18 mouse cellular contexts compared by ENCODE assay signal in the genomic region with DNA sequence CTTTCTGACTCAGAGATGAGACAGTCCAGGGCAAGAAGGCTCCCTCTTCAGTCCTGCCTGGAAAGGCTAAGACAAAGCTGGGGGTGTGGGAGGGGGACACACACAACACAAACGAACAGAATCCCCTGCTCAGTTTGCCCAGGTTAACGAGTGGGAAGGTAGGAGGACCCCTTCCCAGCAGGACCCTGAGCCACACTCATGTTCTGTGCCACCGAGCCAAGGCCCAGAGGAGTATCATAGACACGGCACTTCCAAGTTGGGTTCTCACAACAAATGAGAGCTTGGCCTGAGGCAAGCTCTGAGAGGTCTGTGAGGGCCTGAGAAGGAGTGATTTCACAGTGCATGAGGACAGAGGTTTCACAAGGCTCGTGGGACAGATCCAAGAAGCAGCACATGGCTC.
DNase-seq lines count a peak whose midpoint lies in the region; ATAC-seq lines count a peak whose summit lies in the region.
"Had no signal": no experiment of that assay in that cellular context is flagged by ENCODE, and none has a peak within 500 bp of the region (broad histone marks: within the 10 kb centered on the region; RNA-seq: fewer than 3 reads in every experiment).

No protein-coding gene starts in this region.

- H3K27me3 ChIP-seq in heart, embryonic 11.5 days (ENCODE audit: control insufficient read depth, insufficient read depth, low read length): no peaks in the 10 kb centered on the region
- H3K27me3 ChIP-seq: CH12.LX had no signal

- no peak for ATAC-seq in heart, embryonic 11.5 days (replicated peaks; ENCODE audit: insufficient number of reproducible peaks, low FRiP score, low TSS enrichment)
- ATAC-seq: activated CD4-positive, CD25-positive, alpha-beta regulatory T cell, adult 4 months; CD4-positive, CD25-positive, alpha-beta regulatory T cell, adult 4 months; Patski had no signal

- no peak overlapping the region for H3K4me3 ChIP-seq in heart, embryonic 11.5 days (ENCODE audit: low read depth, low read length)

- no peak overlapping the region for H3K9ac ChIP-seq in heart, embryonic 11.5 days (ENCODE audit: low read depth, low read length)

- H3K36me3 ChIP-seq in heart, embryonic 11.5 days (ENCODE audit: control insufficient read depth, insufficient read depth, low read length): no peaks in the 10 kb centered on the region
- H3K36me3 ChIP-seq: G1E had no signal

- no peak overlapping the region for H3K27ac ChIP-seq in heart, embryonic 11.5 days (ENCODE audit: low read depth, low read length)

- 65% methylated on average over 5 of the region's 5 CpGs for WGBS in heart, embryonic 11.5 days (ENCODE audit: insufficient replicate concordance)

- no peak overlapping the region for H3K4me2 ChIP-seq in heart, embryonic 11.5 days

- DNase-seq in heart, adult 11 months: peak; percentile 91
- DNase-seq: adrenal gland, adult 2 months; adrenal gland, adult 8-10 months; adrenal gland, postnatal 10 days; adrenal gland, postnatal 14 days; adrenal gland, postnatal 25 days; adrenal gland, postnatal 36 days; B cell, adult 2 months; cerebellum, adult 11 months; cerebellum, adult 11-12 months; cerebellum, adult 18-20 months; cerebellum, adult 2 months had no signal

- H3K9me3 ChIP-seq in heart, embryonic 11.5 days (replicated peaks; ENCODE audit: control insufficient read depth, low read length): no peaks in the 10 kb centered on the region

- H3K4me1 ChIP-seq in heart, embryonic 11.5 days (ENCODE audit: control insufficient read depth, insufficient read depth, low read length): no peaks in the 10 kb centered on the region
